Mouse (Mus musculus): ENCODE data around the gene Amz1. TPM values are rescaled to one million over a fixed set of nuclear protein-coding genes. Genes with fewer than 3 reads are reported as not detected.

The Amz1 gene
- polyA plus RNA-seq, 1 experiment from 2014 or later: 0.97 TPM

GRCm38 (mm10) chr5:140790937-140791877 is 67.3 kb downstream of the Amz1 start:
- Histone ChIP-seq H3K36me3 (no peaks in the 10 kb centered on the region), H3K9ac (peak overlapping the region; percentile 40), H3K4me1 (replicated peaks) (peaks cover 84% of the 10 kb centered on the region), H3K27ac (peak overlapping the region; percentile 80), H3K4me2 (0 out of 2 replicates have a peak overlapping the region, but pooled peaks have one; percentile 7), H3K27me3 (no peaks in the 10 kb centered on the region), H3K4me3 (replicated peaks) (no peak overlapping the region), H3K9me3 (replicated peaks) (no peaks in the 10 kb centered on the region)
- no peak for DNase-seq
- WGBS (ENCODE audit: insufficient replicate concordance): 53% methylated on average over 9 of the region's 9 CpGs
- ATAC-seq (ENCODE audit: low read depth): no peak

GRCm38 (mm10) chr5:140792233-140792632 is 68.3 kb downstream of the Amz1 start:
- Histone ChIP-seq H3K36me3 (no peaks in the 10 kb centered on the region), H3K9ac (no peak overlapping the region), H3K27me3 (no peaks in the 10 kb centered on the region), H3K4me3 (replicated peaks) (no peak overlapping the region), H3K27ac (peak overlapping the region; percentile 80; the same call in 1 of the 2 replicates), H3K4me1 (replicated peaks) (peaks cover 86% of the 10 kb centered on the region), H3K4me2 (no peak overlapping the region), H3K9me3 (replicated peaks) (no peaks in the 10 kb centered on the region)
- DNase-seq (no peak), ATAC-seq (ENCODE audit: low read depth) (no peak)
- WGBS (ENCODE audit: insufficient replicate concordance): 53% methylated on average over 5 of the region's 5 CpGs

- H3K36me3 ChIP-seq: no peaks in the 10 kb centered on the region
- H3K27me3 ChIP-seq: no peaks in the 10 kb centered on the region
- no peaks in the 10 kb centered on the region for H3K9me3 ChIP-seq (replicated peaks)
- H3K4me1 ChIP-seq (replicated peaks): peaks cover 96% of the 10 kb centered on the region
- DNase-seq (no peak), ATAC-seq (ENCODE audit: low read depth) (0 out of 2 replicates have a peak, but pooled peaks have one; percentile 6)
- peak overlapping the region; percentile 83 for H3K27ac ChIP-seq
- H3K9ac ChIP-seq: 0 out of 2 replicates have a peak overlapping the region, but pooled peaks have one; percentile 30
- 28% methylated on average over 3 of the region's 3 CpGs for WGBS (ENCODE audit: insufficient replicate concordance)
- H3K4me2 ChIP-seq: peak overlapping the region; percentile 2; the same call in 1 of the 2 replicates
- H3K4me3 ChIP-seq (replicated peaks): no peak overlapping the region
Observed at GRCm38 (mm10) chr5:140794753-140795152, 70.8 kb downstream of the Amz1 start.

DNA sequence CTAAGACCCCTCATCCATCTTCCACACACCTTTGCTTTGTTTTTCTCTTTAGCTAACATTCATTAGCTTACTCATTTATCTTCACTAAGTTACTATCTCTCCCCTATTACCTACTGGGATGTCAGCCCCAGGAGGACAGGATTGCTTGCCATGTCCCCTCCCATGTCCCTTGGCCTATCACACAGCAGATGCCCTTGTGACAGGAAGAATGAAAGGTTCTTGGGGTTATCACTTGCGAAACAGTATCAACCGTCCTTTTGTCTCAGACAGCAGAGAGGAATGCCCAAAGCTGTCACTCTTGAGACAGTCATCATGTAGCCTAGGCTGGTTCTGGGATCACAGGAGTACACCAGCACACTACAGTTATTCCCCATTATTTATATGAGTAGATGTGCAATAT is 71.2 kb downstream of the Amz1 start:
- Histone ChIP-seq H3K4me3 (replicated peaks) (no peak overlapping the region), H3K27me3 (no peaks in the 10 kb centered on the region), H3K36me3 (no peaks in the 10 kb centered on the region), H3K27ac (peak overlapping the region; percentile 83), H3K4me2 (peak overlapping the region; percentile 2; the same call in 1 of the 2 replicates), H3K4me1 (replicated peaks) (peaks cover 92% of the 10 kb centered on the region), H3K9ac (peak overlapping the region; percentile 31; the same call in 1 of the 2 replicates), H3K9me3 (replicated peaks) (no peaks in the 10 kb centered on the region)
- ATAC-seq (ENCODE audit: low read depth) (peak; percentile 87), DNase-seq (peak; percentile 59)
- 14% methylated on average over 2 of the region's 2 CpGs for WGBS (ENCODE audit: insufficient replicate concordance)

GRCm38 (mm10) chr5:140796051-140796450 is 72.1 kb downstream of the Amz1 start:
- Histone ChIP-seq H3K4me3 (replicated peaks) (no peak overlapping the region), H3K4me1 (replicated peaks) (peaks cover 83% of the 10 kb centered on the region), H3K9ac (peak overlapping the region; percentile 31), H3K4me2 (no peak overlapping the region), H3K9me3 (replicated peaks) (no peaks in the 10 kb centered on the region), H3K36me3 (no peaks in the 10 kb centered on the region), H3K27ac (peak overlapping the region; percentile 83), H3K27me3 (no peaks in the 10 kb centered on the region)
- WGBS (ENCODE audit: insufficient replicate concordance): 43% methylated on average over 3 of the region's 3 CpGs
- no peak for ATAC-seq (ENCODE audit: low read depth)
- no peak for DNase-seq

DNA sequence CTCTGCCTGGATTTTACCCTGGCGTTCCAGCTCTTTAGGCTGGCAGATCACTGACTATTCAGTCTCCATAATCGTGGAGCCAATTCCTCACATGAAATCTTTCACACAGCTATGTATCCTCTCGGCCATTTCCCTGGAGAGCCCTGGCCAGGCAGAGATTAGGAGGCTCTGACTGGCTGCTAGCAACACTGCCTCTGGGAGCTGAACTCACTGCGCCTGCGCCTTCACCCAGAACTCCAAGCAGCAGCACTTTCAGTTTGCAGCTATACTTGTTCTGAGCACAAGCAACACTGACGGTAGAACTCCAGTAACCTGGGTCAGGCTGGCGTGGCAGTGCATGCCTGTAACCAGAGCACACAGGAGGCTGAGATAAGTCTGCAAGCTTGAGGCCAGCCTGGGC is 74.2 kb downstream of the Amz1 start:
- Histone ChIP-seq H3K4me2 (peak overlapping the region; percentile 15), H3K9me3 (replicated peaks) (no peaks in the 10 kb centered on the region), H3K36me3 (no peaks in the 10 kb centered on the region; the same call in 1 of the 2 replicates), H3K27me3 (no peaks in the 10 kb centered on the region), H3K9ac (peak overlapping the region; percentile 47; the same call in 1 of the 2 replicates), H3K27ac (peak overlapping the region; percentile 53), H3K4me3 (replicated peaks) (no peak overlapping the region), H3K4me1 (replicated peaks) (peaks cover 79% of the 10 kb centered on the region)
- no peak for DNase-seq
- WGBS (ENCODE audit: insufficient replicate concordance): 42% methylated on average over 7 of the region's 7 CpGs
- peak; percentile 22; the same call in 1 of the 2 replicates for ATAC-seq (ENCODE audit: low read depth)

DNA sequence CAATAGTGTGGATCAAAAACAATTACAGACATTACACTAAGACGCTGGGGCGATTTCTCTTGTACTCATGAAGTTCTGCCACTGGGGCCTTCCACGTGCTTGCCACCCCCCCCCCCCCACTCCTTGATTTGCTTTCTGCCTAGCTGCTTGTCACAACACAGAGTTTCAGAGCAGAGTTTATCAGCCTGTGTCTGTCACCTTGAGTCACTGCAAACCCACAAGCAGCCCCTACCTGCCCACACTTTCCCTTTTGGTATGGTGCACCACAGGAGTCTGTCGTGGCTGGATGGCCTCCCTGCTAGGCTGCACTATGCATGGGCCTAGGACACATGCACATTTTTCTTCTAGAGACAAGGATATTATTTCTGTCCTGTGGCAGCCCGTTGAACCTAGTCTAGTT is 74.8 kb downstream of the Amz1 start:
- H3K27me3 ChIP-seq: no peaks in the 10 kb centered on the region

DNA sequence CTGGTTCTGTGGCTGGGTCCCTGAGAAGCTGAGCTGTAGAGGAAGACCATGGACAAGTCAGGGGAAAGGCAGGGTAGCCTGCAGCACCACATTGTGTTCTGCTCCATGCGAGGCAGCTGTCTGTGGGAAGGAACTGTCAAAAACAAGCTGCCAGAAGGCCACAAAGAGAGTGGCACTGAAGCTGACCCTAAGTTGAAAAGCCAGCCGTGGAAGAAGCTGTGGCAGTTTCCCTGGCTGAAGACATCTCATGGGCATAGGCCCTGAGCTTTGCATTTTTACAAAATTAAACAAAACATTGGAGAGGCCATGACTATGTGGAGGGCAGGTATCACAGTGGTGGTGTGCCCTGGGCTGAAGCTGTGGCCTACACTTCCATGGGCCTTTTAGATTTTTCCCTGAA is 75.3 kb downstream of the Amz1 start:
- no peak overlapping the region for H3K4me3 ChIP-seq (replicated peaks)
- WGBS (ENCODE audit: insufficient replicate concordance): 51% methylated on average over 2 of the region's 2 CpGs
- H3K4me1 ChIP-seq (replicated peaks): peaks cover 69% of the 10 kb centered on the region
- ATAC-seq (ENCODE audit: low read depth) (no peak), DNase-seq (no peak)
- no peaks in the 10 kb centered on the region; the same call in 1 of the 2 replicates for H3K36me3 ChIP-seq
- H3K9me3 ChIP-seq (replicated peaks): no peaks in the 10 kb centered on the region
- H3K4me2 ChIP-seq: no peak overlapping the region
- peak overlapping the region; percentile 58 for H3K27ac ChIP-seq
- peak overlapping the region; percentile 36; the same call in 1 of the 2 replicates for H3K9ac ChIP-seq
- no peaks in the 10 kb centered on the region for H3K27me3 ChIP-seq

More for the DNA sequence above, 74.8 kb downstream of the Amz1 start:
- H3K9ac ChIP-seq: peak overlapping the region; percentile 36; the same call in 1 of the 2 replicates
- H3K4me1 ChIP-seq (replicated peaks): peaks cover 73% of the 10 kb centered on the region
- H3K36me3 ChIP-seq: no peaks in the 10 kb centered on the region; the same call in 1 of the 2 replicates
- 38% methylated on average over 5 of the region's 5 CpGs for WGBS (ENCODE audit: insufficient replicate concordance)
- ATAC-seq (ENCODE audit: low read depth) (no peak), DNase-seq (no peak)
- no peaks in the 10 kb centered on the region for H3K9me3 ChIP-seq (replicated peaks)
- no peak overlapping the region for H3K4me3 ChIP-seq (replicated peaks)
- peak overlapping the region; percentile 58 for H3K27ac ChIP-seq
- H3K4me2 ChIP-seq: no peak overlapping the region

GRCm38 (mm10) chr5:140800288-140800923 is 76.5 kb downstream of the Amz1 start:
- Histone ChIP-seq H3K4me3 (replicated peaks) (no peak overlapping the region), H3K27ac (no peak overlapping the region), H3K36me3 (no peaks in the 10 kb centered on the region; the same call in 1 of the 2 replicates), H3K4me1 (replicated peaks) (peaks cover 56% of the 10 kb centered on the region), H3K9me3 (replicated peaks) (no peaks in the 10 kb centered on the region), H3K4me2 (no peak overlapping the region), H3K9ac (no peak overlapping the region), H3K27me3 (no peaks in the 10 kb centered on the region)
- WGBS (ENCODE audit: insufficient replicate concordance): 74% methylated on average over 6 of the region's 6 CpGs
- ATAC-seq (ENCODE audit: low read depth): no peak
- no peak for DNase-seq

GRCm38 (mm10) chr5:140801782-140802181 is 77.9 kb downstream of the Amz1 start:
- 65% methylated on average over 5 of the region's 5 CpGs for WGBS (ENCODE audit: insufficient replicate concordance)
- DNase-seq: no peak
- H3K4me1 ChIP-seq (replicated peaks): peaks cover 55% of the 10 kb centered on the region

GRCm38 (mm10) chr5:140806252-140806651 is 82.3 kb downstream of the Amz1 start:
- peaks cover 62% of the 10 kb centered on the region for H3K4me1 ChIP-seq (replicated peaks)
- no peak for DNase-seq
- WGBS (ENCODE audit: insufficient replicate concordance): 59% methylated on average over 2 of the region's 2 CpGs
- H3K4me3 ChIP-seq (replicated peaks): no peak overlapping the region
- H3K4me2 ChIP-seq: no peak overlapping the region
- H3K9ac ChIP-seq: no peak overlapping the region
- no peaks in the 10 kb centered on the region; the same call in 1 of the 2 replicates for H3K36me3 ChIP-seq
- no peaks in the 10 kb centered on the region for H3K27me3 ChIP-seq
- no peaks in the 10 kb centered on the region for H3K9me3 ChIP-seq (replicated peaks)
- no peak overlapping the region; the same call in 1 of the 2 replicates for H3K27ac ChIP-seq
- no peak for ATAC-seq (ENCODE audit: low read depth)

More at GRCm38 (mm10) chr5:140801782-140802181, 77.9 kb downstream of the Amz1 start:
- no peak overlapping the region for H3K4me3 ChIP-seq (replicated peaks)
- H3K27ac ChIP-seq: no peak overlapping the region
- H3K9ac ChIP-seq: no peak overlapping the region
- no peak overlapping the region for H3K4me2 ChIP-seq
- H3K9me3 ChIP-seq (replicated peaks): no peaks in the 10 kb centered on the region
- H3K27me3 ChIP-seq: no peaks in the 10 kb centered on the region
- no peaks in the 10 kb centered on the region; the same call in 1 of the 2 replicates for H3K36me3 ChIP-seq
- no peak for ATAC-seq (ENCODE audit: low read depth)

Data from liver, embryonic 13.5 days (tissue).